Mouse (Mus musculus) kidney, postnatal 0 days (tissue): ENCODE measurements around the gene Hbb-bh1. TPM values are rescaled to one million over a fixed set of nuclear protein-coding genes. Genes with fewer than 3 reads are reported as not detected.
"Not testable (repeated sequence)": the region's sequence is repeated elsewhere in the genome, so short reads cannot be mapped to it uniquely, and the experiment has no call there.

ENCODE experiments used
- ATAC-seq: fragments of 200-750 bp; cut with Nextera tagmentation; replicated peaks from 2 replicates; pipeline ENCODE4 v1.8.0; 2017; ENCODE audit warnings: low read depth, moderate number of reproducible peaks, moderate TSS enrichment, moderate library complexity; ENCODE audit not compliant: low FRiP score
- DNase-seq: peaks from one replicate; pipeline ENCODE4 v3.0.0-alpha.2; 2016; ENCODE audit warnings: low spot score
- H3K27ac ChIP-seq: fragments of 300-500 bp; sonication (generic); 2 replicates; pipeline ENCODE4 v1.5.1; 2014; ENCODE audit warnings: mild to moderate bottlenecking
- H3K27me3 ChIP-seq: fragments of 300-500 bp; sonication (generic); 2 replicates; pipeline ENCODE4 v1.6.1; 2014; ENCODE audit warnings: low read length, mixed read lengths; ENCODE audit not compliant: insufficient read depth
- H3K36me3 ChIP-seq: fragments of 300-500 bp; sonication (generic); 2 replicates; pipeline ENCODE4 v1.6.1; 2014; ENCODE audit warnings: low read length, mixed read lengths; ENCODE audit not compliant: insufficient read depth
- H3K4me1 ChIP-seq: fragments of 300-500 bp; sonication (generic); replicated peaks from 2 replicates; pipeline ENCODE4 v1.6.1; 2014; ENCODE audit warnings: antibody characterized with exemption, low read length, mixed read lengths; ENCODE audit not compliant: insufficient read depth
- H3K4me2 ChIP-seq: fragments of 300-500 bp; sonication (generic); 2 replicates; pipeline ENCODE4 v1.6.1; 2014; ENCODE audit warnings: mild to moderate bottlenecking, low read length, moderate library complexity, mixed read lengths
- H3K4me3 ChIP-seq: fragments of 300-500 bp; sonication (generic); replicated peaks from 2 replicates; pipeline ENCODE4 v1.5.1; 2014; ENCODE audit warnings: low read depth, low read length
- H3K9ac ChIP-seq: fragments of 300-500 bp; sonication (generic); 2 replicates; pipeline ENCODE4 v1.6.1; 2014; ENCODE audit warnings: low read depth, low read length
- H3K9me3 ChIP-seq: fragments of 300-500 bp; sonication (generic); replicated peaks from 2 replicates; pipeline ENCODE4 v1.6.1; 2016; ENCODE audit warnings: low read length, inconsistent platforms, mixed read lengths
- CTCF ChIP-seq: IDR thresholded peaks from 2 replicates; pipeline ENCODE4 v1.5.1; 2016; ENCODE audit warnings: antibody characterized with exemption, low read depth, mild to moderate bottlenecking, moderate library complexity
- WGBS: fragments of 180-500 bp; shearing (Covaris S2); extraction: QIAGEN DNeasy Blood & Tissue Kit; methylation state at CpG from one replicate; pipeline ENCODE4 v1.1.7; 2014; 5-methylcytosine and 5-hydroxymethylcytosine counted together
- polyA plus RNA-seq: library from polyadenylated mRNA; unstranded; fragments of >200 nt; fragmentation: Nextera tagmentation; extraction: Ambion mirVana; gene quantifications from 2 replicates; pipeline ENCODE4 v1.2.1, GENCODE M21; 2015

Hbb-bh1 gene
- polyA plus RNA-seq, 1 experiment from 2014 or later: not detected

- WGBS: 94% methylated on average over 4 of the region's 4 CpGs
Measured at GRCm38 (mm10) chr7:103827808-103828207, 15.2 kb downstream of the Hbb-bh1 start, which contains the start of gene Hbb-bs. Gene Hbb-bs (minus strand): TSS chr7:103828096.

GRCm38 (mm10) chr7:103827139-103827538 is 15.8 kb downstream of the Hbb-bh1 start:
- not testable (repeated sequence) for H3K36me3 ChIP-seq, ATAC-seq, H3K4me3 ChIP-seq, H3K4me1 ChIP-seq, H3K27me3 ChIP-seq, H3K27ac ChIP-seq, DNase-seq, H3K9me3 ChIP-seq, H3K4me2 ChIP-seq, H3K9ac ChIP-seq
- WGBS: no CpG with 5 or more reads among the region's 2 CpGs

More at GRCm38 (mm10) chr7:103827808-103828207, 15.2 kb downstream of the Hbb-bh1 start, which contains the start of gene Hbb-bs:
- DNase-seq (no peak), ATAC-seq (no peak)
- no peak within 1 kb of the TSS for H3K27ac ChIP-seq
- H3K4me1 ChIP-seq: no peaks in the 10 kb centered on the region
- no peak within 1 kb of the TSS for H3K9ac ChIP-seq
- H3K4me3 ChIP-seq: no peak within 1 kb of the TSS
- no peak for TF ChIP-seq CTCF
- H3K27me3 ChIP-seq: no peaks in the 10 kb centered on the region
- H3K9me3 ChIP-seq: no peaks in the 10 kb centered on the region
- no peaks in the 10 kb centered on the region for H3K36me3 ChIP-seq
- H3K4me2 ChIP-seq: no peak within 1 kb of the TSS

- DNase-seq: no peak
Measured at GRCm38 (mm10) chr7:103826255-103826887, 16.6 kb downstream of the Hbb-bh1 start.

GRCm38 (mm10) chr7:103825536-103826254 is 17.3 kb downstream of the Hbb-bh1 start:
- H3K9ac ChIP-seq: no peak overlapping the region
- no peak for TF ChIP-seq CTCF
- no peak overlapping the region for H3K4me2 ChIP-seq
- no peaks in the 10 kb centered on the region for H3K36me3 ChIP-seq
- H3K27me3 ChIP-seq: no peaks in the 10 kb centered on the region
- ATAC-seq (no peak), DNase-seq (no peak)
- no peaks in the 10 kb centered on the region for H3K4me1 ChIP-seq
- no peak overlapping the region for H3K4me3 ChIP-seq
- WGBS: 84% methylated on average over 3 of the region's 3 CpGs
- no peak overlapping the region for H3K27ac ChIP-seq
- no peaks in the 10 kb centered on the region for H3K9me3 ChIP-seq

More at GRCm38 (mm10) chr7:103826255-103826887, 16.6 kb downstream of the Hbb-bh1 start:
- no peak for ATAC-seq
- no peak for TF ChIP-seq CTCF
- Histone ChIP-seq H3K4me2 (no peak overlapping the region), H3K27me3 (no peaks in the 10 kb centered on the region), H3K4me1 (no peaks in the 10 kb centered on the region), H3K4me3 (no peak overlapping the region), H3K27ac (no peak overlapping the region), H3K36me3 (no peaks in the 10 kb centered on the region), H3K9ac (no peak overlapping the region), H3K9me3 (no peaks in the 10 kb centered on the region)
- WGBS: 61% methylated on average over 3 of the region's 3 CpGs

- no peak for ATAC-seq
Measured at GRCm38 (mm10) chr7:103824597-103824996, 18.4 kb downstream of the Hbb-bh1 start.

GRCm38 (mm10) chr7:103815085-103815484 is 27.9 kb downstream of the Hbb-bh1 start:
- not testable (repeated sequence) for H3K9me3 ChIP-seq, H3K4me1 ChIP-seq, H3K4me2 ChIP-seq, ATAC-seq, H3K27me3 ChIP-seq, H3K36me3 ChIP-seq, H3K9ac ChIP-seq, DNase-seq, H3K4me3 ChIP-seq, H3K27ac ChIP-seq
- WGBS: 57% methylated on average over 1 of the region's 2 CpGs

More at GRCm38 (mm10) chr7:103824597-103824996, 18.4 kb downstream of the Hbb-bh1 start:
- Histone ChIP-seq H3K4me3 (no peak overlapping the region), H3K36me3 (no peaks in the 10 kb centered on the region), H3K27ac (no peak overlapping the region), H3K9me3 (no peaks in the 10 kb centered on the region), H3K9ac (no peak overlapping the region), H3K4me1 (no peaks in the 10 kb centered on the region), H3K4me2 (no peak overlapping the region), H3K27me3 (no peaks in the 10 kb centered on the region)
- no peak for DNase-seq
- 83% methylated on average over 2 of the region's 2 CpGs for WGBS
- TF ChIP-seq CTCF: no peak
